Mouse (Mus musculus) kidney, adult 2 months (tissue): ENCODE measurements at regions not wholly inside any gene's neighbourhood (a gene's known extent, or its start where the extent isn't known, plus 50 kb on each side); places are given as distances from the start of the nearest gene placed in this dataset.

Source experiments
- DNase-seq: peaks from one replicate; pipeline ENCODE4 v3.0.0; 2021
- H3K27ac ChIP-seq: fragments of 200-500 bp; 2 replicates; pipeline ENCODE4 v1.5.1; 2012; ENCODE audit warnings: low read depth, low read length, control low read depth, inconsistent platforms; ENCODE audit not compliant: insufficient read depth
- H3K27me3 ChIP-seq: fragments of 200-500 bp; replicated peaks from 2 replicates; pipeline ENCODE4 v1.6.1; 2012; ENCODE audit warnings: mild to moderate bottlenecking, moderate library complexity, low read length, inconsistent platforms; ENCODE audit not compliant: control insufficient read depth, insufficient read depth
- H3K36me3 ChIP-seq: fragments of 200-500 bp; 2 replicates; pipeline ENCODE4 v1.6.1; 2012; ENCODE audit warnings: mild to moderate bottlenecking, moderate library complexity, low read length, inconsistent platforms; ENCODE audit not compliant: control insufficient read depth, insufficient read depth
- H3K4me1 ChIP-seq: fragments of 200-500 bp; 2 replicates; pipeline ENCODE4 v1.6.1; 2011; ENCODE audit warnings: low read length; ENCODE audit not compliant: control insufficient read depth, insufficient read depth
- H3K4me3 ChIP-seq: fragments of 200-500 bp; 2 replicates; pipeline ENCODE4 v1.5.1; 2011; ENCODE audit warnings: mild to moderate bottlenecking, low read depth, low read length, control low read depth; ENCODE audit not compliant: insufficient read depth
- CTCF ChIP-seq: fragments of 200-500 bp; conservative IDR thresholded peaks from 2 replicates; pipeline ENCODE4 v1.5.1; 2011; ENCODE audit warnings: low read depth, mild to moderate bottlenecking, control low read depth, low read length, moderate library complexity, mixed read lengths; ENCODE audit not compliant: insufficient read depth, insufficient read length
- POLR2A ChIP-seq: fragments of 200-500 bp; IDR thresholded peaks from one replicate; pipeline ENCODE4 v1.6.1; 2011; ENCODE audit warnings: low read depth, low read length, control low read depth
- WGBS: fragments of 180-500 bp; shearing (Covaris S2); methylation state at CpG from one replicate; pipeline ENCODE4 v1.1.7; 2018; 5-methylcytosine and 5-hydroxymethylcytosine counted together

DNA sequence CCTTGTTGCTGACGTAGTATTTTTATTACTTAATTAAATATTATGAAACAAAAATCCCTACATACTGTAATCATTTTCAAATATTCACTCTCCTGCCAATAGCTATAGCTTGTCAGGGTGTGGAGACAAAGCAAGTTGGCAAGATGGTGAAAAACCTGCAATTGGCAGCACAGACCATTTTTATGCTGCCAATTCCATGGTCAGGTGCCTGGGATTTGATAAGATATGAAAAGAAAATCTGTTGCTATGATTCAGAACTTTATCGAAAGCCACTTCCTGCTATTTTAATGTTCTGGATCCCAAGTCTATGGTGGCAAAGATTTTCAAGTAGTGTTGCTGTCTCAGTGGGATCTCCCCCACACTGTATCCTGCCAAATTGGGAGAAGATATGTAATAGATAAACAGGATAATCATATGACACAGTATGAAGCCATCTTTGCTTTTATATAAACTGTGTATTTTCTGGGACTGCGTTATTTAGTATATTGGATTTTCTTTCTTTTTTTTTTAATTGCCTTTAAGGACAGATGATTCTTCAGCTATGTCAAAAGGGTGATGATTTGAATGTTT, 165.3 kb upstream of the Lrrc3b start:
- H3K27ac ChIP-seq = no peak overlapping the region
- H3K27me3 ChIP-seq = no peaks in the 10 kb centered on the region
- no peak for TF ChIP-seq POLR2A
- TF ChIP-seq CTCF = no peak
- WGBS = 85% methylated on average over 3 of the region's 3 CpGs
- no peak overlapping the region for H3K4me3 ChIP-seq
- no peaks in the 10 kb centered on the region for H3K4me1 ChIP-seq
- no peak for DNase-seq
- no peaks in the 10 kb centered on the region for H3K36me3 ChIP-seq

GRCm38 (mm10) chr14:15610166-15610565, 171.4 kb upstream of the Lrrc3b start:
- no peak for DNase-seq
- TF ChIP-seq CTCF (no peak), POLR2A (no peak)
- H3K27me3 ChIP-seq = no peaks in the 10 kb centered on the region

DNA sequence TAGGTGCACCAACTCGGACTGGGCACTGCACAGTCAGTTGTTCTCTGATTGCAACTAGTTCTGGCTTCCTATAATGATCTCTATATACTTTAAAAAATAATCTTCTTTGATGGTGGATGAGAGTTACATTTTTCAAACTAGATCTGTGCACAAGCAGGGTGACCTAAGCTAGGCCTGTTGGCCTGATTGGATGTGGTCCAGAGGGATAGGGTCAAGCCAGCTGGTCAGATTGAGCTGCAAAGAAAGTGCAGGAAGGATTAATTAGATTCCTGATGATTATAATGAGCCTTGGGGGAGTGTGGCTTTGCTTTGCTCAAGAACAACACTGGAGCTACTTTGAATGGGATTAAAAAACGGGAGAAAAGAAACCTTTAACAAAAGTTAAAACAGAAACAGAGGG, 195.8 kb upstream of the Lrrc3b start:
- Histone ChIP-seq H3K36me3 (no peaks in the 10 kb centered on the region), H3K4me1 (no peaks in the 10 kb centered on the region), H3K27ac (no peak overlapping the region), H3K27me3 (no peaks in the 10 kb centered on the region; the same call in 1 of the 2 replicates), H3K4me3 (no peak overlapping the region)
- no peak for DNase-seq
- WGBS = 35% methylated on average over 2 of the region's 2 CpGs
- TF ChIP-seq CTCF (no peak), POLR2A (no peak)

More at GRCm38 (mm10) chr14:15610166-15610565, 171.4 kb upstream of the Lrrc3b start:
- no peak overlapping the region for H3K27ac ChIP-seq
- H3K36me3 ChIP-seq = no peaks in the 10 kb centered on the region
- no peak overlapping the region for H3K4me3 ChIP-seq
- 16% methylated on average over 1 of the region's 1 CpGs for WGBS
- no peaks in the 10 kb centered on the region for H3K4me1 ChIP-seq

- no peak for DNase-seq
- Histone ChIP-seq H3K4me1 (no peaks in the 10 kb centered on the region), H3K36me3 (no peaks in the 10 kb centered on the region), H3K4me3 (no peak overlapping the region), H3K27ac (no peak overlapping the region), H3K27me3 (no peaks in the 10 kb centered on the region)
- 70% methylated on average over 2 of the region's 2 CpGs for WGBS
- no peak for TF ChIP-seq POLR2A
- no peak for TF ChIP-seq CTCF
Measured at GRCm38 (mm10) chr14:15637681-15638080, 198.9 kb upstream of the Lrrc3b start.

GRCm38 (mm10) chr14:15638869-15639268, 200.1 kb upstream of the Lrrc3b start:
- TF ChIP-seq POLR2A (no peak), CTCF (no peak)
- H3K27me3 ChIP-seq = no peaks in the 10 kb centered on the region
- 94% methylated on average over 1 of the region's 1 CpGs for WGBS
- H3K4me1 ChIP-seq = no peaks in the 10 kb centered on the region
- H3K36me3 ChIP-seq = no peaks in the 10 kb centered on the region
- H3K4me3 ChIP-seq = no peak overlapping the region
- no peak overlapping the region for H3K27ac ChIP-seq
- DNase-seq = no peak

DNA sequence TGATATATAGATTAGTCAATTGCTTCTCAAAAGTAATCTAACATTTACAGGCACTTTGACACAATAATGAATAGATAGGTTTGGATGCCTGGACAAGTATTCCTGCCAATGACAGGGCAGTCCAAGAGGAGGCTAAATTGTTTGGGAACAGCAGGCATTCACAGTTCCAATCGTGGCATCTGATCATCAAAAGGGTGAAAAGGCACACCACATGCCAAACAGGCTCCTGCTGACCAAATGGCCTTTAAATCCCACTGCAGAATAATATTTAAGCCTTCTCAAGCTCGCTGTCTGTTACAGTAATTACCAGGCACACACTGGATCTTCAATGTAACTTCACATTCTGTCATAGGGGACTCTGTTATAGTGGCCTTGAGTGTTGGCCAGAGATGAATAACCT, 222.1 kb upstream of the Lrrc3b start:
- H3K27ac ChIP-seq = no peak overlapping the region
- 54% methylated on average over 2 of the region's 2 CpGs for WGBS
- no peak for DNase-seq
- no peaks in the 10 kb centered on the region for H3K4me1 ChIP-seq
- no peaks in the 10 kb centered on the region for H3K36me3 ChIP-seq
- H3K4me3 ChIP-seq = no peak overlapping the region
- H3K27me3 ChIP-seq = no peaks in the 10 kb centered on the region
- TF ChIP-seq CTCF (no peak), POLR2A (no peak)

DNA sequence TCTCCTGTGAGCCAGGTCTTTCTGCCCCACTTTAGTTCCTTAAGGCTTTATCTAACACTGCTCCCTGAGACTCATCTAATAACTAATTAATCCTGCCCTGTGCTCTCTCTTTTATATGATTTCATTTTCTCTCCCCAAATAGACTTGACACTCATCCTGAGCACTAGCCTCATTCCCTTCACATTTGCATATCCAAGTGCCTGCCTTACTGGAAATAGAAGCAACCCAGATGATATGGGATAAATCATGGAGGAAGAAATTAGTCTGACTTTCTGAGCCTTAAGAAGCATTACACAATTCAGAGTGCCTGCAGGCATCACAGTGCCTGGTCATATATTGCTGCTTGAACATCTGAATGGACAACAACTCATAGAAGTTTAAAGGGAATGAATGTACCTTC, 233.5 kb upstream of the Lrrc3b start:
- Histone ChIP-seq H3K36me3 (no peaks in the 10 kb centered on the region), H3K4me3 (no peak overlapping the region), H3K4me1 (no peaks in the 10 kb centered on the region), H3K27me3 (no peaks in the 10 kb centered on the region), H3K27ac (no peak overlapping the region)
- DNase-seq = no peak
- TF ChIP-seq CTCF = no peak
- no peak for TF ChIP-seq POLR2A
